Mouse (Mus musculus) E14TG2a.4 (cell line): ENCODE data around the gene Cfl1.

Experiments
- H3K27me3 ChIP-seq: 2 replicates; pipeline ENCODE4 v1.6.1; 2014; ENCODE audit warnings: low read length, control low read depth; ENCODE audit not compliant: insufficient read depth
- H3K36me3 ChIP-seq: 2 replicates; pipeline ENCODE4 v1.6.1; 2014; ENCODE audit warnings: low read length, control low read depth; ENCODE audit not compliant: insufficient read depth
- H3K4me1 ChIP-seq: replicated peaks from 2 replicates; pipeline ENCODE4 v1.6.1; 2014; ENCODE audit warnings: low read depth, low read length, control low read depth
- H3K4me3 ChIP-seq: replicated peaks from 2 replicates; pipeline ENCODE4 v1.5.1; 2014; ENCODE audit warnings: mild to moderate bottlenecking, low read length
- H3K9me3 ChIP-seq: 2 replicates; pipeline ENCODE4 v1.6.1; 2014; ENCODE audit warnings: low read length, control low read depth
- CTCF ChIP-seq: conservative IDR thresholded peaks from 2 replicates; pipeline ENCODE4 v1.5.1; 2014; ENCODE audit warnings: low read length
- NANOG ChIP-seq: IDR thresholded peaks from 2 replicates; pipeline ENCODE4 v1.6.1; 2014; ENCODE audit warnings: borderline replicate concordance, low read length, mixed read lengths
- POU5F1 ChIP-seq: IDR thresholded peaks from 2 replicates; pipeline ENCODE4 v1.6.1; 2014; ENCODE audit warnings: low read length, borderline replicate concordance

Gene Cfl1

DNA sequence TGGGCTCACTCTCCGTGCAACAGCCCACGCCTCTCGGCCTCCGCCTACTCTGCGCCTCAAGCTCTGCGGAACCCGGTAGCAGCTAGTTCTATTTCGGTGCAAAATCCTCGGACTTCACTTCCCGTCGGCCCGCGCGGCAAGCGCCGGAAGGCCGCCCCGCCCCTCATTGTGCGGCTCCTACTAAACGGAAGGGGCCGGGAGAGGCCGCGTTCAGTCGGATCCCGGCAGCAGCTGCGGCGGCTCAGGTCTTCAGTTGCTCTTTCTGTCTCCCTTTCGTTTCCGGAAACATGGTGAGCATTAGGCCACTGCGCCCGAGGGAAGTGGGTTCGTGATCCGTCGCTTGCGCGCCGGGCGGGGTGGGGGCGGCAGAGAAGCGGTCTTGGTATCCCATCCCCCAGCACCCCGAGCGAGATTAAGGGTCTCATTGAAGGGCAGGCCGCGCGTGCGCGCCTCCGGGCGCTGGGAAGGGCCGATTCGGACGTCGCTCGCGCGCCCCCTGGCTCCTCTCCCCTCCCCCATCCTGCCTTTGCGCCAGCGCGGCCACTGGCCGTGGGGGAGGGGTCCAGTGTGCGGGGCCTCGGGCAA is at the start of gene Cfl1:
Cfl1 (plus strand) TSS at position 143 of the 585 bp plus-strand sequence.
- Histone ChIP-seq H3K4me1 (peaks cover 72% of the 10 kb centered on the region), H3K9me3 (no peaks in the 10 kb centered on the region), H3K4me3 (peak within 1 kb of the TSS; percentile 97), H3K27me3 (no peaks in the 10 kb centered on the region), H3K36me3 (peaks cover 50% of the 10 kb centered on the region)
- no peak for TF ChIP-seq NANOG
- no peak for TF ChIP-seq POU5F1
- no peak for TF ChIP-seq CTCF

DNA sequence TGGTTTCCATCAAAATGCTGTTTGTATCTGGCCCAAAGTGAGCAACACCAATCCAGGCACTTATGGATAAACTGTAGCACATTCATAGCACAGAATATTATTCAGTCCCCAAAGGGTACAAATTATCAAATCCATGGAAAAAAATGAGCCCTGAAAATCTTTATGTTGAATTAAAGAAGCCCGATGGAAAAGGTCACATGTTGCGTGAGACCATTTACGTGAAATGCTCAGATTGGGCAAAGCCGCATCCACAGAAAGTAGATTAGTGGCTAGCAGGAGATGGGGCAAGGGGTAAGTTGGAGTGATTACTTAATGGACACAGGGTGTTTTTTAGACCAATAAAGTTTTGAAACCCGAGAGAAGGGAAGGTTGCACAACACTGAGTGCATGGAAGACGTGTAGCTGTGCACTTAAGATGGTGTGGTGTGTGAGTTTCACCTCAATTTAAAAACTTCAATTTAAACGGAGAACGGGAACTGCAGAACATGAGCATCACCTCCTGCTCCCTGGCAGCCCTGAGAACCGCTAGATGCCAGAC is 45.8 kb upstream of the Cfl1 start:
- no peaks in the 10 kb centered on the region for H3K36me3 ChIP-seq
- H3K27me3 ChIP-seq, result peaks cover 52% of the 10 kb centered on the region
- TF ChIP-seq CTCF (no peak), POU5F1 (no peak), NANOG (no peak)
- peaks cover 6% of the 10 kb centered on the region for H3K9me3 ChIP-seq
- H3K4me1 ChIP-seq, result peaks cover 26% of the 10 kb centered on the region
- no peak overlapping the region for H3K4me3 ChIP-seq

DNA sequence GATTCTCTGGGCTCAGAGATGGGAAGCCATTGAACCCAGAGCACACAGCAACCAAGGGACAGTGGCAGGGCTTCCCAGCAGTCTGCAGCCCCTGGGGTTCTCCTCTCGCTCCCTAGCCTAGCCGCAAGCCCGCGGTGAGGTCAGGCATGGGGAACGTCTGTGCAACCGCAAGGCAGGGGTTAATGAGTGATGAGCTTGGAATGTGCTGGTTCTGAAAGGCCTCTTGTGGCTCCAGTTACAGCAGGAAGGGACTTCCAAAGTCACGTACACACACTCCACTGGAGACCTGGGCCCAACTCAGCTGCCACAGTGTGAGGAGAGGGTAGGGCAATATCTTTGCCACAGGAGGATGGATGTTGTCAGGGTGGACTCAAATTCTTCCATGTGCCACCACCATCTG is 45.3 kb upstream of the Cfl1 start:
- peaks cover 26% of the 10 kb centered on the region for H3K4me1 ChIP-seq
- no peaks in the 10 kb centered on the region for H3K36me3 ChIP-seq
- TF ChIP-seq POU5F1 (no peak), NANOG (no peak), CTCF (no peak)
- H3K27me3 ChIP-seq, result peaks cover 57% of the 10 kb centered on the region
- H3K4me3 ChIP-seq, result no peak overlapping the region
- peaks cover 6% of the 10 kb centered on the region for H3K9me3 ChIP-seq

DNA sequence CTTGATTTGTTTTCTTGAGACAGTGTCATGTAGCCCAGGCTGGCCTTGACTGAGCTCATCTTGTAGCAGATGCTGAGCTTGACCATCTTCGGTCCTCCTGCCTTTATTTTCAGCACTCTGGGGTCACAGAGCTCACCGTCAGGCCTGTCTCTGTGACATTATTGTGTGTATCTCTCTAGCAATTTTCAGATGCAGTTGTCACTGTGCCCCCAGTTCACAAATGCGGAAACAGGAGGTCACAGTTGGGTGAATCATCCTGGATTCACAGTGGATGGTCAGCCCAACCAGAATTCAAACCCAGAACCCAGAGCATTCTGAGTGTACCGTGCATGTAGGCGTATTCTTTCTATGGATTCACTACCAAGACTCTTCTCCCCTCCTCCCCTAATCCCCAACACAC is 44.5 kb upstream of the Cfl1 start:
- H3K4me1 ChIP-seq, result peaks cover 26% of the 10 kb centered on the region
- H3K4me3 ChIP-seq, result no peak overlapping the region
- H3K36me3 ChIP-seq, result no peaks in the 10 kb centered on the region
- TF ChIP-seq NANOG, result no peak
- no peak for TF ChIP-seq POU5F1
- TF ChIP-seq CTCF, result no peak
- peaks cover 65% of the 10 kb centered on the region for H3K27me3 ChIP-seq
- no peaks in the 10 kb centered on the region for H3K9me3 ChIP-seq

DNA sequence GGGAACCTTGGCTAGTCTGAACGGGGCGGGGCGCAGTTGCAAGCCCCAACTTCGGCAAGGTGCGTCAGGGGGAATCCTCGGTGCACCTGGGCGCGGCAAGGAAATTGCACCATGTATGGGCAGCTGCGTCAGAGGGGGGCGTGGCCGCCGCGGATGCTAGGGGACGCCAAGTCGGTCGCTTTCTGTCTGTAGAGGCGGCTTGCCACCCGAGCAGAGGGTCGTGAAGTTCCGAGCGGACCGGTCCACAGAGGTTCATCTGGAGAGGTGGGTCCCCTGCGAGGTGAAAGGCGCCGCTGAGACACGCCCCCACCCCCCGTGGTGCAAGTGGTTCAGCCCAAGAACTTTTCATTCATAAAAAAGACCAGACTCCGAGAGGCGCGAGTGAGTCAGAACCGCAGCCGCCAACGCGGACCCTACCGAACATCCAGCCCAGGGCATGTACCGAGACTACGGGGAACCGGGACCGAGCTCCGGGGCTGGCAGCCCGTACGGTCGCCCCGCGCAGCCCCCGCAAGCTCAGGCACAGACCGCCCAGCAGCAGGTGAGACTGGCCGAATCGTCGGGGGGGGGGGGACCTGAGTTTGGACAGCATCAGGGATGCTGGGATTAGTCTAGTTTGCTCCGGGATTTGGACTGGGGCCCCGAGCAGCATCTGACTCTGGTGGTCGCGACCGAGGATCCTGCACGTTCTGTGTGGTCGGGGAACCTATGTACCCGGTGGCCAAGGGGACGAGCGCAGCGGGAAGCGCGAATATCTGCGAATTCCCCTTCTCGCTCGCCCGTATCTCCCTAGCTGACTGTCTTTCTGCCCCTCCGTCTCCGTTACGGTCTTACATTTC is 42.5 kb upstream of the Cfl1 start, which contains the start of gene Fosl1:
Fosl1 (plus strand) TSS at position 33 of the 839 bp plus-strand sequence.
- TF ChIP-seq POU5F1 (no peak), CTCF (no peak), NANOG (no peak)
- H3K27me3 ChIP-seq, result peaks cover 73% of the 10 kb centered on the region
- peaks cover 30% of the 10 kb centered on the region for H3K4me1 ChIP-seq
- H3K36me3 ChIP-seq, result peaks cover 6% of the 10 kb centered on the region; the same call in 1 of the 2 replicates
- peak within 1 kb of the TSS; percentile 83 for H3K4me3 ChIP-seq
- H3K9me3 ChIP-seq, result no peaks in the 10 kb centered on the region

DNA sequence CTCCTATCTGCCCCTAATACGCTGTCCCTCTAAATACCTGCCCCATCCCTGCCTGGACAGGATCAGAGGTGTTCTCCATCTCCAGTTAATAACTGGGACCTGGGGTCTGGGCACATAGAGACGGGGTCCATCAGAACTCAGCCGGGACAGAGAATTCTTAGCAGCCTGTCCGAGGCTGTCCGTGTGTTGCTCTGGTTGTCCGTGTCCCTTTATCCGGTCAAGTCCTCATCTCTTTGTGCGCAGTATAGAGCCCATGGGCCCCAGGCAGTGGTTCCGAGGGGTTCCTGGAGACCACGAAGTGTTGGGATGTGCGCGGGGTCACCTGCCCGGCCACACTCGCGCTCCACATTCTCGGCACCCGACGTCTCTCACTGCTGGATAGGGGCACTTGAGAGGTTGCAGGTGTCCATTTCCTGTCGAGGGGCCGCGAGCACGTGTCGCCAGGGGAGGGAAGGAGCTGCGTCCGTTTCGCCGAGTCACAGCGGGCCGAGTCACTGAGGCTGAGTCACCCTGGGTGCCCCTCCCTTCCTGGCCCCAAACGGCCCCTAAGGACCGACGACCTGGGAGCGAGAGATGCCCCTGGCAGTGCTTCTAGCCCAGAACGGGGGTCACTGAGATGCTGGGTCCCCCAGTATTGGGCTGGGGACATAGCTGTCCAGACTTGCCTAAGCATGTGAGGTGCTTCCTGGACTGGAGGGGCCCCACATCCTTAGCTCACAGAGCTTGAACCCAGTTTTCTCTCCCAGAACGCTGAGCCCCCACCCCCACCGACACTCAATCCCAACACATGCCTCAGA is 41.7 kb upstream of the Cfl1 start:
- H3K4me1 ChIP-seq, result peaks cover 30% of the 10 kb centered on the region
- peaks cover 73% of the 10 kb centered on the region for H3K27me3 ChIP-seq
- H3K4me3 ChIP-seq, result peak overlapping the region; percentile 83
- no peaks in the 10 kb centered on the region for H3K9me3 ChIP-seq
- no peak for TF ChIP-seq NANOG
- no peak for TF ChIP-seq CTCF
- TF ChIP-seq POU5F1, result no peak
- peaks cover 10% of the 10 kb centered on the region for H3K36me3 ChIP-seq

DNA sequence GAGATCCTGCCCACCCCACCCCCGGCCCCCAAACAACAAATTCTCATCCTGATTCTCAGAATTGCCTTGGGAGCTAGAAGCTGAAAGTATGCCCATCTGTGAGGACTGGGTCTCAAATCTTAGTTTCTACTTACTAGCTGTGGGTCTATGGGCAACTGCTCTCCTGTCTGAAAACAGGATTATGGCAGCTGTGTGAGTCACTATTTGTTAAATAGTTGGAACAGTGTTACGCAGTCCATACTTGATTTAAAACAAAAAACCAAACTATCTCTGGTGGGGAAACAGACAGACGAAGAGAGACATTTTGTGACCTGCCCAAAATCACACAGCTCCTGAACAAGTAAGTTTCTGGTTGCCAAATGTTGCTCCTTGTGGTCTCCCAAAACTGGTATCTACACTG is 40.6 kb upstream of the Cfl1 start:
- no peak overlapping the region for H3K4me3 ChIP-seq
- no peak for TF ChIP-seq CTCF
- TF ChIP-seq NANOG, result no peak
- TF ChIP-seq POU5F1, result no peak
- peaks cover 37% of the 10 kb centered on the region for H3K4me1 ChIP-seq
- peaks cover 70% of the 10 kb centered on the region for H3K27me3 ChIP-seq
- H3K36me3 ChIP-seq, result peaks cover 21% of the 10 kb centered on the region
- H3K9me3 ChIP-seq, result no peaks in the 10 kb centered on the region

DNA sequence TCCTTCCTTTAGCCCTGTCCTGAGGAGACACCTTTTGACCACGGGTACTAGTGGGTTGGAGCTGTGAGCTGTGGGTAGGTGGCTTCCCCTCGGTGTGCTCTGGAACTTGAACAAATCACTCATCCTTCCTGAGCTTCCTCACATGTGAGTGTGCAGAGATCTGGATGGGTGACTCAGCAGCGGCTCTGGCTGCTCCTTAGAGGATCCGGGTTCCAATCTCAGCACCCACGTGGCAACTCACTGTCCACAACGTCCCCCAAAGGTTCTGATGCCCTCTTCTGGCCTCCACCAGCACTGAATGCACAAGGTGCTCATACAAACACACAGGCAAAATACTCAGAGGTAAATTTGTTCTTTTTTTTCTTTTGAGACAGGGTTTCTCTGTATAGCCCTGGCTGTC is 38.5 kb upstream of the Cfl1 start:
- peaks cover 57% of the 10 kb centered on the region for H3K27me3 ChIP-seq
- H3K36me3 ChIP-seq, result peaks cover 33% of the 10 kb centered on the region
- H3K4me3 ChIP-seq, result no peak overlapping the region
- peaks cover 52% of the 10 kb centered on the region for H3K4me1 ChIP-seq
- H3K9me3 ChIP-seq, result no peaks in the 10 kb centered on the region
- TF ChIP-seq CTCF (no peak), POU5F1 (no peak), NANOG (no peak)

DNA sequence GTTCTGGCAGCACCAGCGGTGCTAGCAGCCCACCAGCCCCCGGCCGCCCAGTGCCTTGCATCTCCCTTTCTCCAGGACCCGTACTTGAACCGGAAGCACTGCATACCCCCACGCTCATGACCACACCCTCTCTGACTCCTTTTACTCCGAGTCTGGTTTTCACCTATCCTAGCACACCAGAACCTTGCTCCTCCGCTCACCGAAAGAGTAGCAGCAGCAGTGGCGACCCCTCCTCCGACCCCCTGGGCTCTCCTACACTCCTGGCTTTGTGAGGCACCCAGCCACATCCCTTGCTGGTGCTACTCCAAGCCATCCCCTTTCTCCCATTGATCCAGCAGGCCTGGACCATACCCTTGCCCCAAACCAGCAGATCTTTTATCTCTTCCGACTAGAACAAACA is 35.2 kb upstream of the Cfl1 start:
- Histone ChIP-seq H3K9me3 (no peaks in the 10 kb centered on the region), H3K27me3 (peaks cover 31% of the 10 kb centered on the region), H3K4me1 (peaks cover 52% of the 10 kb centered on the region), H3K36me3 (peaks cover 33% of the 10 kb centered on the region), H3K4me3 (peak overlapping the region; percentile 95)
- TF ChIP-seq NANOG (no peak), POU5F1 (no peak), CTCF (no peak)
